Mouse (Mus musculus) liver, embryonic 18 days (tissue): ENCODE measurements around the gene Slc15a1. TPM values are rescaled to one million over a fixed set of nuclear protein-coding genes. Genes with fewer than 3 reads are reported as not detected.

Experiments used
- polyA plus RNA-seq: library from polyadenylated mRNA; depleted of rRNA; stranded (reverse); fragments of >200 nt; gene quantifications from 2 replicates; pipeline ENCODE4 v1.2.3, GENCODE M21; 2012; rRNA removed

The Slc15a1 gene
- 0.01 and 0.04 TPM in 2 replicates for polyA plus RNA-seq

DNA sequence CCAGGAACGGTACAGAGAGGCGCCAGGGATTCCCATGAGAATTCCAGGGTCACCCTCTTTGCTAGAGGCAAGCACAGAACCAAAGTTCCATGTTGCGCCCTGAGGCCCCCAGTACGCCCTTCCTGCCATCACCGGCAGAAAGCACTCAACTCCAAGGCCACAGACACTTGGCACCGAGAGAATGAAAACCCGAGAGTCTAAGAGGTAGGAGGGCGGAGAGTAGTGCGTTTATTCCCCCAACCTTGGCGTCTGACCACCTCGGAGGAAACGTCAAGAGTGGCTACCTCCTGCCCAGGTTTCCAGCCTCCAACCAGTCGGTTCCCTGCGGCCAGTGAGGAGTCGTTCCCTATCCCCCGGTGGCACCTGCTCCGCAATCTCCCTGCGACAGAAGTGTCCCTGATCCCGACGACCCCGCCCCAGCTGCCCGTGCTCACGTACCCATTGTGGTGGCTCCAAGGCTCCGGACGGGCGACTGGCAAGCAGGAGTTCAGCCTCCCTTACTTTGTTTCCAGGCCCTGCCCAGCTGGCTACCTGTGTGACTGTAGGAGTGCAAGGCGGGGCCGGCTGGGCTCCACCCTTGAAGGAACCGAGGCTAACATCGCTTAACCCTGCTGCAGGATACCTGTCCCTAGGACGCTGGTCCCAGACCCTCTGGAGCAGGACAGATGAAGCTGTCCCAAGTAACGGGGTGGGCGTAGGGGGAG, at the start of gene Slc15a1:
TSS of gene Slc15a1 (minus strand) at position 472 of the 704 bp plus-strand sequence.

Other genes starting within 250 kb of the Slc15a1 start
- gene Stk24, start 125.2 kb downstream of the Slc15a1 start, polyA plus RNA-seq: 16.0 and 18.0 TPM in 2 replicates